Mouse (Mus musculus) mesoderm, embryonic 11.5 days (tissue): Measurements from ENCODE around the gene Tpm3-rs7.
"Not testable (repeated sequence)": the region's sequence is repeated elsewhere in the genome, so short reads cannot be mapped to it uniquely, and the experiment has no call there.

ENCODE experiments used
- DNase-seq: peaks from one replicate; pipeline ENCODE4 v3.0.0-alpha.2; 2012; ENCODE audit warnings: low read depth, low spot score

Gene Tpm3-rs7

DNA sequence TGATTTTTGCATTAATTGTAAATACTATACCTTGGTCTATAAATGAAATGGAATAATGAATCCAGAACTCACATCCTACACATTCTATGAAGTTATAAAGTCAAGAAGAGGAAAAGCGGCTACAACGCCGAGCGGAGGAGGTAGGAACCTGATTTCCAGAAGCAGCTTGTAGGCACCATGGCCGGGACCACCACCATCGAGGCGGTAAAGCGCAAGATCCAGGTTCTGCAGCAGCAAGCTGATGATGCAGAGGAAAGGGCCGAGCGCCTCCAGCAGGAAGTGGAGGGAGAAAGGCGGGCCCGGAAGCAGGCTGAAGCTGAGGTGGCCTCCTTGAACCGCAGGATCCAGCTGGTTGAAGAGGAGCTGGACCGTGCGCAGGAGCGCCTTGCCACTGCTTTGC is at the start of gene Tpm3-rs7:
Gene Tpm3-rs7, plus strand, starts transcription at position 110 of the 400 bp plus-strand sequence.
- DNase-seq: not testable (repeated sequence)

DNA sequence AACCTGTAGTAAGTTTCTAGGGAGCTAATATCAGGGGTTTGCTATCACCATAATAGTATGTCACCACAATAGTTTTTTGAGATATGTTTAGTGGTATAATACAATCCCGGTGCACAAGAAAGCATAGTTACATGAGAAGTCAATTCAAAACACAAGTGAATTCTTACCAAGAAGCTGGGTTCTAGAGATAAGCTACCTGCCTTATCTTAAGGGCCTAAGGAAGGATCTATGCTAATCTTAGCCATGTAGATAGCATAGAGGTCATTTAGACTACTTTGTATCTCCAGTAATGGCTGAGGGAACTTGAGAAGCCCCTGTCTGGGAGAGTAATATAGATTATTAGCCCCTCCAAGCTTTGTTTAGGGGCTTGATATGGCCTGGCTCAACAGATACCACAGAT is 2.6 kb downstream of the Tpm3-rs7 start:
- DNase-seq: no peak

DNA sequence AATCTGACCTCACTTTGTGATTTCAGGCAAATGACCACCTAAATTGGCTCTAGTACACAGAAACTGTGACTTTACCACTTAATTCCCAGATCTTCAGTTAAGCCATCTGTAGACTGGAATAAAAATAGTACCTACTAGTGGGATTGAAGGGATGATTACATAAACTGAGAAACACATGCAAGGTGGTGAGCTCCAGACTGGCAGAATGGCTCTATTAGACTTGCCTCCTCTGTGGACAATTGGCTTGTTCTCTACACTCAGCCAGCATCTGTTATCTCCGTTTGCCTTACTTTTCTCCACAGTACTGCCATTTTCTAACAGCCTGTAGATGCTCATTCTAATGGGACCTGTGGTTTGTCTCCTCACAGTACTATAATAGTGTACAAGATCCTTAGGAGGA is 49.0 kb downstream of the Tpm3-rs7 start:
- no peak for DNase-seq
